Mouse (Mus musculus) retina, postnatal 1 day (tissue): ENCODE results near the gene Rtn4rl1.
A peak's percentile ranks its signal among the peaks of the same experiment; 100 is the strongest.
"Not testable (repeated sequence)": the region's sequence is repeated elsewhere in the genome, so short reads cannot be mapped to it uniquely, and the experiment has no call there.

Source experiments
- DNase-seq: peaks from one replicate; pipeline ENCODE4 v3.0.0-alpha.2; 2012

Gene Rtn4rl1

DNA sequence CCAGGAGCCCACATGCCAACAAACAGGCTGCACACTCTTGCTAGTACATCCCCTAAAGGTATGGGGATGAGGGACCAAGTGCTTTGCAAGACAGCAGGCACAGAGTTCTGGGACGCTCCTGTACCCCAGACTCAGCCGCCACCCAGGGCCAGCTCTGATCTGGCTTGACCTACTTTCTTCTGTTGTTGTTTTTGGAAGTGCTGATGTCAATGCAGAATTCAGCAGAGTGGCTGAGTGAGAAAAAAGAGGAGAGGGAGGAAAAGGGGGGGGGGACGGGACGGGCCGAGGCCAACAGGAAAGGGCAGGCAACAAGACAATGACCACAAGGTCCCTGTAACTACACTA lies 86.5 kb downstream of the Rtn4rl1 start:
- DNase-seq: peak; percentile 69

DNA sequence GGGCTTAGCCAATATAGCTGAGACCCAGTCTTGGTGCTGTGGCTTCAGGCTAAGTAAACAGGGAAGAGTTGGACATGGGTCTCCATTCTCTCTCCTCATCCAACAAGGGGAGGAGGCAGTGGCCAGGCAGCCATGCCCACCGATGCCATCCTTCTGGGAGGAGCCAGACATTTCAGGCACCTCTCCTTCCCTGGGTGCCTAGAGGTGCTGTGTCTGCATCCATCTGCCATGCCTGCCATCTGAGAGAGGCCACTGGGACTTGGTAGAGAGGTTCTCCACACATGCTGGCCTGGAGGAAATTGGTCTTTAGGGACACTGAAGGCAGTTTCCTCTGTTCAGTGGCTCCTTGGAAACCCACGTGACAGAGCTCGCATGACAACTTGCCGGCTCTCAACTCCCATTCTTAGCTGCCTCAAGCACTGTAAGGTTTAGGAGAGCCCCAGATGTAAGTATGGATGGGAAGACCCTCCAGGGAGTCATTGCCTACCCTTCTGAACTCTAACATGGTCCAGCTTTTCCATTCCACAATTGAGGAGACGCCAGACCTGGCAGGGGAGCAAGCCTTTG lies 86.9 kb downstream of the Rtn4rl1 start:
- DNase-seq: no peak

DNA sequence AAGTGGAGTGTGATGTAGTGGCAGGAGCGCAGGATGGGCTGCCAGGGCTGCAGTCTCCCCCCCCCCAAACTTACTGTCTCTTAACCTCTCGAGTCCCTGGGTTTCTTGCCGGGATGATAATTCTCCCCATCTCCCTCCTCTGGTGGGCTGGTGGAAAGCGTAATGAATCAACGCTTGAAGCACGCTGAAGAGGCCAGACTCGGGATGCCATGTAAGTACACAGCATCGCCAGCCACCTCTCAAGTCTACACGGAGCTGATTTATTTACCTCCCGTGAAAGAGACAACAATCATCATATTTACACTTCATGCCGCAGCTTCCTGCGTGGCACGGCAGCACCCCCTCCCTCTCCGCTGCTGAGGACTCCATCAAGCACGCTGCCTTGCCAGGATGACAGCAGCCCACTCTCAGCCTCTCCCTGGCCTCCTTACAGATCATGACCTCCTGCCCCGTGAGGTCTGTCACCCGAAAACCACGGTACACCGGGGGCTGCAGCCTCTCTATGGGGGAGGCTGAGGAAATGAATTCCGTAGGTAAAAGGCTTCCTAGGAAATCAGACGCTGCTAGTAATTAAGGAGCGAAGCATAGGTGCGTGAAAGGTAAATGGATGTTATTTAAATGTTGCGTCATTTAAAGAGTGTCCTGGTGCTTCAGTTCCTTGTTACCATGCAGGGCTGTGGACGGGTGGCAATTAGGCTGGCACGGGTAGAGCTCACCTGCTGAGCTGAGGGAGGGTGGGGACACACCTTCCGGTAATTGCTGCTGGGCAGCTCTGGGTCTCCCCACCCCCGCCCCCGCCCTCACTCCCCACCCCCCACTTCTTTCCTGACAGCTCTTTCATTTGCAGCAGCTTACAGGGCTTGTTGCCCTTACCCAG lies 88.0 kb downstream of the Rtn4rl1 start:
- DNase-seq: peak; percentile 58

DNA sequence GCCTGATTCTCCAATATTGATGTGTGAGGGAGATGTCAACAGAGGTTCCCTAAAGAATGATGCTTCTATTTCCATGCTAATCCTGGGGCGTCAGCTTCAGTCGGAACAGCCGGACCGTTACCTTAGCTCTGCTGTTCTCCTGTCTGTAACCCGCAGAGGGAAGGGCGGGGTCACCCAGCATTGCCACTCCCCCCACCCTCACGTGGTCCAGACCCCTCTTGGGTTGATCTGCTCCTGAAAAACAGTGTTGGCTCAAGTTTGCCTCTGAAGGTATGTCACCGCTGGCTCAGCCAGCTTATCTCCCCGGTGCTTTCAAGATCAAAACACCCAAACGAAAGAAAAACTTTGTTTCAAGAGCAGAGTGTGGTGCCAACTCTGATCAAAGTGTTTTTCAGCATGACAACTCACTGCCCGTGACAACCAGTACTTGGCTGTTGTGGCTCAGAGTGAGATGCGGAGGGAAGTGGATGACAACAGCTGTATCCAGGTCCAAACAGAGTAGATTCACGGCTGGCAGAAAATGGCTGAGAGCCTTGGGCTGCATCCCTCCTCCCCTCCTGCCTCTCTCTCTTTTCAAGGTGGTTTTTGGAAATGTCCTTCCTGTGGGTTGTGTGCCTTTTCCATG lies 89.0 kb downstream of the Rtn4rl1 start:
- DNase-seq: peak; percentile 53

GRCm38 (mm10) chr11:75283784-75284183 lies 90.2 kb downstream of the Rtn4rl1 start:
- DNase-seq: not testable (repeated sequence)

DNA sequence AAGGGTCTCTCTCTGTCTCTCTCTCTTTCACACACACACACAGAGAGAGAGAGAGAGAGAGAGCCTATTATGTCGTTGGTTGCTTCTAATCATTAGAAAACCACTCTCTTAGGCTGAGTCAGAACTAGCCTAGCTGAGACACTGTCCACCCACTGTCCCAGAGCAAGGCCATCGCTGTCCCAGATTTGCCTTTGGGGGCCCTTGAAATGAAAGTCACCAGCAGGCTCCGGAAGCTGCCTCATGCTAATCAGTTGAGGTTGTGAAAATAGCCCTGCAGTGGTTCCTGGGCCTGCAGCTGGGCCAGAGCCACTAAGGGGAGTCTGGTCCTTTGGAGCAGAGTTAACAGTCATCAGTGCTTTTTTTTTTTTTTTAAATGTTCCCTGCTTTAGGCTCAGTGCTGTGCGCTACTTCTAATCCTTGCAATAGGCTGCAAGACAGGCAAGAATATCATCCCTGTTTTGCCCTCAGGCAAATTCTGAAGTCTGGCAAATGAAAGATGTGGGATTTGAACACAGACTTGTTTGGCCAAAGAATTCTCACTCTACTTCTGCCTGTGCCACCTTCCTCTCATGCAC lies 92.4 kb downstream of the Rtn4rl1 start:
- DNase-seq: no peak

DNA sequence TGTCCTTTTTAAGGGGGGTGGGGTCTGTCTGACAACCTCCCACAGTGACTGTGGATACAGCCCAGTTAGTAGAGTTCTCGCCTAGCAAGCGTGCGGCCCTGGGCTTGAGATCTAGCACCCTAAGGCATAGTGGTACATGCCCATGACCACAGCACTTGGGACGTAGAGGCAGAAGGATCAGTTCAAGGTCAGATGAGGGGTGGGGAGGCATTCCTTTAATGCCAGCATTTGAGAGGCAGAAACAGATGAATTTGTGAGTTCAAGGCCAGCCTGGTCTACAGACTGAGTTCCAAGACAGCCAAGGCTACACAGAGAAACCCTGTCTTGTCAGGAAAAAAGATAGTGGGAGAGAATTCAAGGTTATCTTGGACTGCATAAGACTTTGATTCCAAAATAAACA lies 93.3 kb downstream of the Rtn4rl1 start:
- no peak for DNase-seq

DNA sequence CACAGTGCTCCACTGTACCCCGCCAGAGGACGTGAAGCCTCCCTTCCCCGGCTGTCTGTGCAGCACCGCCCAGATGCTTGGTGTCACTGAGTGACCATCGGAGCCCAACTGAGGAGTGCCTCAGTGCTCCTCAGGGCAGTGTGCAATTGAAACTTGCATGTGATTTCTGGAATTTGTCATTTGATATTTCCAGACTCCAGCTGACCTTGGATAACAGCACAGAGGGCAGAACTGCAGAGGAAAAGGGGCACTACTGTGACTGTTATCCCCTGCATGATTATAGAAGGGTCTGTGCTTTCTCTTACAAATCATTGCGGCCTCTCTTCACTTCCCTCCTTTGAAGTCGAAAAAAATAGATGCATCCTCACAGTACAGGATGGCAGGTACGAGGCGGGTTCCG lies 94.4 kb downstream of the Rtn4rl1 start:
- DNase-seq: no peak

- no peak for DNase-seq
These were observed 94.9 kb downstream of the Rtn4rl1 start for GRCm38 (mm10) chr11:75288517-75288916.

GRCm38 (mm10) chr11:75289120-75289519 lies 95.5 kb downstream of the Rtn4rl1 start:
- no peak for DNase-seq

- DNase-seq: peak; percentile 93
These were observed 97.1 kb downstream of the Rtn4rl1 start for GRCm38 (mm10) chr11:75290566-75291271.

DNA sequence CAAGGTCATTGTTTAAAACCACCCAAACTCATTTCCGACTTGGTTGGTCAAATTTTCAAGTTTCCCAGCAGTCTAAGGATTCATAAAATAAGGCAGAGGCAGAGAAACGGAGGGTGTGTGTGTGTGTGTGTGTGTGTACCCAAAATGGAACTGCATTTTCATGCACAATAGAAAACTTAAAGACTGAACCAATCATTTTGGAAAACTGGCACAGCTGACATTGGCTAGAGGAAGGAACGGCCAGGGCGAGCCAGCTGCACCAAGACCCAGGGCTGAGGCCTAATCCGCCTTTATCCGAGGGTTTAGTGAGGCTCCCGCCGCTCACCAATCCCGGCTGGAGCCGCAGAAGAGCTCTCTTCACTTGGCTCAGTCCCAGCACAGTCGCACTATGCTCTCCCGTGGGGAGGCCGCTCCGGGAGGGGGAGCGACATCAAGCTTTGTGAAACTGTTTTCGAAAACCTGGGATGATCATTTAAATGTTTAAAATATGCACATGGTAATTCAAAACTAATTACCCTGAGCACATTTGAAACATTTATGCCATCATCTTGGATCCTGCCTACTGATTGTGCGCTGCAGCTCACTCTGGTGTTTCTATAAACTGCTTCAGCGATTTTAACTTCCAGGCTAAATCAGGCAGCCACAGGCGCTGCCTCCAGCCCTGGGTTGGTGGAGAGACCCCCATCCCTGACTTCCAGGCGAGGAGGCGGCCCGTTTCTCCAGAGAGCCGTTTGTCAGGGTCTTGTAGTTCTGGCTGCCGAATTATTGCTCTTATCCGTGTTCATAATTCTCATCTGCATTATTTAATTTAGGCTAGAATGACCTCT lies 98.0 kb downstream of the Rtn4rl1 start:
- peak; percentile 83 for DNase-seq

DNA sequence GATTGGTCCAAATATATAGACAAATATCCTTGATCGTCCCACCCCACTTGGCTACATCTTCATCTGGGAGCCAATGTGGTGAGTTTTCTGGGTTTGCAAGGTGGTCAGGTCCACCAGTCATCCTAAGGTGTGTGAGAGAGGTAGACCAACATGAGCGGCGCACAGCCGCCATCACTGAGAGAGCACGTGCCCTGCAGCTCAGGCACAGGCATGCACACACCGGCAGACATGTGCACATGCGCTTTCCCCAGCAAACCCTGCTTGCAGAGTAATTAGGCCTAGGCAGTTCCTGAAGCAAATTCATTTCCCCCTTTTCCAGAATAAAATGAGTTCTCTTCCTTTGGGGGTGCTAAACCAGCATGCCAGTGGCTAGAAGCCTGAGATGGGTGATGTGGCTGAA lies 98.7 kb downstream of the Rtn4rl1 start:
- no peak for DNase-seq

DNA sequence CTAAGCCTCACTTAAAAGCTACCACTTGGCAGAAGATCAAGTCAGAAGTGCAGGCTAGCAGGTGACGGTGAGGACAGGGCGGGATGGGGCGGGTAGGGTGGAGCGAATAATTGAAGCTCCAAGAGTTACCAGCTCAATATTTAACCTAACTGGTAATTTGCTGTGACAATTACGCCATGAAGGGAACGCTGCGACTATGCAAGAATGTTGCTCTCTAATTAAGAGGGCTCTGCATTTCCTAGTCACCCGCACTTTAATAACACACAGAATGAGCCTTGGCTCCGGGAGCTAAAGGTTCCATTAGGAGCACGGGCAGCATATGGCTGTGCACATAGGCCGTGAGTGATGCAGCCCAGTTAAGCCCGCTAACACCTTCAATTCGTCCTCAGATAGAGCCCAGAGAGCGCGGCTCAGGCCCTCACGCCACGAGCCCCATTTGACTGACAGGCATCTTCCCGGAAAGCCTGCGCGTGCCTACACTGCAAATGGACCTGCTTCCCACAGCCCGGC lies 100.3 kb downstream of the Rtn4rl1 start:
- peak; percentile 67 for DNase-seq

DNA sequence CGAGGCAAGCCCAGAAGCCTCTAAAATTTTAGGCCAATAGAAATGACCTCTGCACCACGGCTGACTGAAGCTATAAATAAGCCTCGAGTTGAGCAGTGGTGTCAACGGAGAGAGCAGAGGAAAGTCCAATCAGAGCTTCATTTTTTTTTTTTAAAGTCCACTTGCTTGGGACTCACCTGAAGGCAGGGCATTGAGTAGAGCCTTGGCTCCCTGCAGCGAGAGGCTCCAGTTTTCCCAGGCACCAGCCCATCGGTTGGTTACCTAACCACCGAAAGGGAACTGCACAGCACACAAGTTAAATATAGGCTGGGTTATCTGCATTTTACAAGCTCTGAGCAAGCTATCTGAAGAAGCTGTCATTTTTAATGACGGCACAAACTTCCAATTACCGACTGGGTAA lies 101.3 kb downstream of the Rtn4rl1 start:
- no peak for DNase-seq

- not testable (repeated sequence) for DNase-seq
These were observed 102.0 kb downstream of the Rtn4rl1 start for GRCm38 (mm10) chr11:75295534-75295933.

GRCm38 (mm10) chr11:75296406-75297005 lies 102.9 kb downstream of the Rtn4rl1 start:
- DNase-seq: no peak

DNA sequence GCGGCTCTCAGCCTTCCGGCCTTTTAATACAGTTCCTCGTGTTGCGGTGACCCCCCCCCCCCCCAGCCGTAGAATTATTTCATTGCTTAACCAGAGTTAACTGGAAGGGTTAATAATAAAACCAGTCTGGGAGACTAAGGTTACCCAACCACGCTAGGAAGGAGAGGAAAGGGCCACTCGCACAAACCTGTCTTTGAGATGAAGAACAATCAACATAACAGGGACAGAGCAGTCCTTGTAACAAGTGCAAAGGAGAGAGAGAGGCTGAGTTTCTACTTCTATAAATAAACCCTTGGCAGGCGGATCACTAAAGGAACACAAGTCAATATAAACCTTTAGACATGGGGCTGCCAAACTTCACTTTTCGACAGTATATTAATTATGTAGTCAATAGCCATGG lies 104.0 kb downstream of the Rtn4rl1 start:
- DNase-seq: no peak

GRCm38 (mm10) chr11:75298491-75298890 lies 104.9 kb downstream of the Rtn4rl1 start:
- no peak for DNase-seq

DNA sequence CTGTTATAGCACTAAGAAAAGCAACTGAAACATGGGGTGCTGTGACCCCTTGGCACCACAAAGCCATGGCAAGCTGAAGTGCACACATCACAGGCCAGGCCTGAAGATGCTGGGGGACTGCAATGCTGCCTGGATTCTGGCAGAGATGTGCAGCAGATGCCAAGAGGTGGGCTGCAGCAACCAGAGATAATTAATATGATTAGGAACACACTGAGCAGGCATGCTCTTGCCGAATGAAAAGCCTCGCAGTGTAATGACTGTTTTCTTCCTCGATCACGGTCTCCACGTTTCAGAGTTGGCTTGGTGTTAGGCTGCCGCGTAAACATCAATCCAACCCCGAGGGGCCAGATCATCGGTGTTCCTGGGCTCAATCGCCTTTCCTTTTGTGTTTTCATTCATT lies 106.2 kb downstream of the Rtn4rl1 start:
- no peak for DNase-seq

- no peak for DNase-seq
These were observed 107.4 kb downstream of the Rtn4rl1 start for GRCm38 (mm10) chr11:75300954-75301353.

- no peak for DNase-seq
These were observed 111.2 kb downstream of the Rtn4rl1 start for GRCm38 (mm10) chr11:75304797-75305196.
